Mouse (Mus musculus): ENCODE data around the gene Amdhd1.
"Not testable (repeated sequence)": the region's sequence is repeated elsewhere in the genome, so short reads cannot be mapped to it uniquely, and the experiment has no call there.

Gene Amdhd1

GRCm38 (mm10) chr10:93539775-93540430 is at the start of gene Amdhd1:
TSS of gene Amdhd1 (minus strand) at chr10:93540033.
- DNase-seq, result peak; percentile 33

- peak; percentile 90 for DNase-seq
Measured at GRCm38 (mm10) chr10:93589281-93589848, 49.5 kb upstream of the Amdhd1 start, which contains the start of gene Snrpf. TSS of gene Snrpf (minus strand) at chr10:93589706.

- DNase-seq, result no peak
Measured at GRCm38 (mm10) chr10:93588796-93589195, 49.0 kb upstream of the Amdhd1 start.

- DNase-seq, result peak; percentile 57
Measured at GRCm38 (mm10) chr10:93577271-93577886, 37.5 kb upstream of the Amdhd1 start.

GRCm38 (mm10) chr10:93575960-93576359 is 36.1 kb upstream of the Amdhd1 start:
- DNase-seq, result no peak

- no peak for DNase-seq
Measured at GRCm38 (mm10) chr10:93574966-93575365, 35.1 kb upstream of the Amdhd1 start.

GRCm38 (mm10) chr10:93572209-93572608 is 32.4 kb upstream of the Amdhd1 start:
- DNase-seq, result no peak

GRCm38 (mm10) chr10:93568671-93569070 is 28.8 kb upstream of the Amdhd1 start:
- DNase-seq, result no peak

GRCm38 (mm10) chr10:93567841-93568566 is 28.2 kb upstream of the Amdhd1 start:
- no peak for DNase-seq

- no peak for DNase-seq
Measured at GRCm38 (mm10) chr10:93567066-93567465, 27.2 kb upstream of the Amdhd1 start.

GRCm38 (mm10) chr10:93564518-93565090 is 24.8 kb upstream of the Amdhd1 start:
- no peak for DNase-seq

GRCm38 (mm10) chr10:93559786-93560185 is 20.0 kb upstream of the Amdhd1 start:
- no peak for DNase-seq

GRCm38 (mm10) chr10:93557971-93558370 is 18.1 kb upstream of the Amdhd1 start:
- DNase-seq, result not testable (repeated sequence)

GRCm38 (mm10) chr10:93552596-93552995 is 12.8 kb upstream of the Amdhd1 start:
- DNase-seq, result no peak

- no peak for DNase-seq
Measured at GRCm38 (mm10) chr10:93549821-93550220, 10.0 kb upstream of the Amdhd1 start.

- DNase-seq, result peak; percentile 61
Measured at GRCm38 (mm10) chr10:93548991-93549390, 9.2 kb upstream of the Amdhd1 start.

GRCm38 (mm10) chr10:93547741-93548270 is 8.0 kb upstream of the Amdhd1 start:
- DNase-seq, result no peak

GRCm38 (mm10) chr10:93544172-93544571 is 4.3 kb upstream of the Amdhd1 start:
- DNase-seq, result no peak

- DNase-seq, result no peak
Measured at GRCm38 (mm10) chr10:93543176-93543575, 3.3 kb upstream of the Amdhd1 start.

- no peak for DNase-seq
Measured at GRCm38 (mm10) chr10:93542356-93542755, 2.5 kb upstream of the Amdhd1 start.

GRCm38 (mm10) chr10:93541585-93541984 is 1.8 kb upstream of the Amdhd1 start:
- DNase-seq, result no peak

- DNase-seq, result no peak
Measured at GRCm38 (mm10) chr10:93540431-93541210, 788 bp upstream of the Amdhd1 start, which contains the start of gene Ccdc38. TSS of gene Ccdc38 (plus strand) at chr10:93540632.
